Mouse (Mus musculus) midbrain, postnatal 0 days (tissue): ENCODE results near the gene Btf3l4. TPM values are rescaled to one million over a fixed set of nuclear protein-coding genes. Genes with fewer than 3 reads are reported as not detected.

ENCODE experiments used
- ATAC-seq: fragments of 200-750 bp; cut with Nextera tagmentation; 2 replicates; pipeline ENCODE4 v1.8.0; 2017; ENCODE audit warnings: moderate number of reproducible peaks, mild to moderate bottlenecking, moderate TSS enrichment, moderate library complexity; ENCODE audit not compliant: low FRiP score
- DNase-seq: peaks from one replicate; pipeline ENCODE4 v3.0.0-alpha.2; 2015; ENCODE audit warnings: low spot score
- H3K27ac ChIP-seq: fragments of 300-500 bp; sonication (generic); 2 replicates; pipeline ENCODE4 v1.5.1; 2014; ENCODE audit warnings: low read depth, mild to moderate bottlenecking, low read length, mixed read lengths
- H3K27me3 ChIP-seq: fragments of 300-500 bp; sonication (generic); 2 replicates; pipeline ENCODE4 v1.6.1; 2014; ENCODE audit warnings: low read length, control low read depth, mixed read lengths; ENCODE audit not compliant: insufficient read depth
- H3K36me3 ChIP-seq: fragments of 300-500 bp; sonication (generic); 2 replicates; pipeline ENCODE4 v1.6.1; 2014; ENCODE audit warnings: low read length, control low read depth, mixed read lengths; ENCODE audit not compliant: insufficient read depth
- H3K4me1 ChIP-seq: fragments of 300-500 bp; sonication (generic); 2 replicates; pipeline ENCODE4 v1.6.1; 2014; ENCODE audit warnings: mild to moderate bottlenecking, control low read depth, antibody characterized with exemption, low read length, mixed read lengths; ENCODE audit not compliant: insufficient read depth
- H3K4me2 ChIP-seq: fragments of 300-500 bp; sonication (generic); 2 replicates; pipeline ENCODE4 v1.6.1; 2014; ENCODE audit warnings: low read depth, mild to moderate bottlenecking, low read length, mixed read lengths; ENCODE audit not compliant: poor library complexity, severe bottlenecking
- H3K4me3 ChIP-seq: fragments of 300-500 bp; sonication (generic); 2 replicates; pipeline ENCODE4 v1.5.1; 2014; ENCODE audit warnings: low read depth, mild to moderate bottlenecking, low read length, moderate library complexity
- H3K9ac ChIP-seq: fragments of 300-500 bp; sonication (generic); replicated peaks from 2 replicates; pipeline ENCODE4 v1.6.1; 2014; ENCODE audit warnings: mild to moderate bottlenecking, low read length, moderate library complexity, mixed read lengths; ENCODE audit not compliant: poor library complexity, severe bottlenecking
- H3K9me3 ChIP-seq: fragments of 300-500 bp; sonication (generic); 2 replicates; pipeline ENCODE4 v1.6.1; 2016; ENCODE audit warnings: low read length, control low read depth
- CTCF ChIP-seq: IDR thresholded peaks from 2 replicates; pipeline ENCODE4 v1.5.1; 2016; ENCODE audit warnings: antibody characterized with exemption, mild to moderate bottlenecking
- WGBS: fragments of 180-500 bp; shearing (Covaris S2); extraction: QIAGEN DNeasy Blood & Tissue Kit; methylation state at CpG from one replicate; pipeline ENCODE4 v1.1.7; 2014; 5-methylcytosine and 5-hydroxymethylcytosine counted together
- polyA plus RNA-seq: library from polyadenylated mRNA; unstranded; fragments of >200 nt; fragmentation: Nextera tagmentation; extraction: Ambion mirVana; gene quantifications from 2 replicates; pipeline ENCODE4 v1.2.1, GENCODE M21; 2015
- total RNA-seq: library from RNA; depleted of rRNA; stranded (reverse); fragments of >200 nt; gene quantifications from 2 replicates; pipeline ENCODE4 v1.2.3, GENCODE M21; 2014

Btf3l4 gene
- total and polyA plus RNA-seq, 2 experiments from 2014 or later = 101 to 164 TPM

- Histone ChIP-seq H3K4me3 (no peak overlapping the region), H3K9me3 (no peaks in the 10 kb centered on the region), H3K36me3 (peaks cover 9% of the 10 kb centered on the region), H3K4me1 (no peaks in the 10 kb centered on the region; the same call in 1 of the 2 replicates), H3K9ac (no peak overlapping the region; the same call in 1 of the 2 replicates), H3K27ac (no peak overlapping the region), H3K4me2 (no peak overlapping the region), H3K27me3 (no peaks in the 10 kb centered on the region)
- 88% methylated on average over 1 of the region's 1 CpGs for WGBS
- ATAC-seq = no peak
- no peak for DNase-seq
- TF ChIP-seq CTCF = no peak
Observed at GRCm38 (mm10) chr4:108830698-108831097, 2.7 kb downstream of the Btf3l4 start.

DNA sequence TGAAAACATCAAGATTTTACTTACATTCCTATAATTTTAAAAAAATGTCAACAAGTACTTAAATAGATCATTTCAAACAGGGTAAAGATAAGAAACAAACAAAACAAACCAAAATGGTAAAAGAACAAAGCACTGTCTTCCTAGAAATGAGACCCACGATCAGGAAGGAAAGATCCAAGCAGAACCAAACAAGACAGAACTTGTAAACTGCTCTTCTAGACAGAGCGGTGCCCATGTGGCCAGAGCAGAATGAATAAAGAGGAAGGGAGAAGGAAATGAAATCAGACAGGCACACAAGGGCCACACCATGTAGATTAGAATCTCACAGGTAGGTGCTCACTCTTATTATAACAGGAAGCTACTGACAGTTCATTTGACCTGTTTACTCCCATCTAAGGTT, 6.8 kb downstream of the Btf3l4 start:
- DNase-seq (no peak), ATAC-seq (no peak)
- no peak overlapping the region for H3K4me2 ChIP-seq
- no peak overlapping the region for H3K9ac ChIP-seq
- no peak for TF ChIP-seq CTCF
- no peak overlapping the region for H3K27ac ChIP-seq
- H3K4me3 ChIP-seq = no peak overlapping the region
- H3K27me3 ChIP-seq = no peaks in the 10 kb centered on the region
- 87% methylated on average over 2 of the region's 2 CpGs for WGBS
- no peaks in the 10 kb centered on the region; the same call in 1 of the 2 replicates for H3K4me1 ChIP-seq
- H3K9me3 ChIP-seq = no peaks in the 10 kb centered on the region
- peaks cover 19% of the 10 kb centered on the region for H3K36me3 ChIP-seq

DNA sequence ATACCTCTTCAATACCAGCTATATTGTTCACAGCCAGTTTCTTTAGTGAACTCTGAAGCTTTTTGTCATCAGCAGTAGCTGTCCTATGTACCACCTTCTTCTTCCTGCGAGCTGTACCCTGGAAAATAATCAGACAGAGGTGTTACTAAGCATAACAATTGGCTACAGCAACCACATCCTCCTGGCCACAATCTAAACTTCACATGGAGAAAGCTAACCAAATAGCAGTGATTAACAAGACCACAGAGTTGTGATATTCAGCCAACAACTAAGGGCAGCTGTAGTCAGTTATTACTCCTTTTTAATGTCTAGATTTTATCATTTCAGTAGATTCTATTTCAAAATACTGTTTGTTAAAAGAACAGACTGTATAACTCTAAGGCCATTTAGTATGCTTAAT, 7.3 kb downstream of the Btf3l4 start:
- H3K9me3 ChIP-seq = no peaks in the 10 kb centered on the region
- H3K27ac ChIP-seq = no peak overlapping the region
- no peak overlapping the region for H3K4me3 ChIP-seq
- H3K4me2 ChIP-seq = no peak overlapping the region
- no peaks in the 10 kb centered on the region for H3K27me3 ChIP-seq
- no peak for DNase-seq
- 81% methylated on average over 1 of the region's 1 CpGs for WGBS
- no peak for ATAC-seq
- TF ChIP-seq CTCF = no peak
- peaks cover 19% of the 10 kb centered on the region for H3K36me3 ChIP-seq
- no peak overlapping the region for H3K9ac ChIP-seq
- H3K4me1 ChIP-seq = no peaks in the 10 kb centered on the region

DNA sequence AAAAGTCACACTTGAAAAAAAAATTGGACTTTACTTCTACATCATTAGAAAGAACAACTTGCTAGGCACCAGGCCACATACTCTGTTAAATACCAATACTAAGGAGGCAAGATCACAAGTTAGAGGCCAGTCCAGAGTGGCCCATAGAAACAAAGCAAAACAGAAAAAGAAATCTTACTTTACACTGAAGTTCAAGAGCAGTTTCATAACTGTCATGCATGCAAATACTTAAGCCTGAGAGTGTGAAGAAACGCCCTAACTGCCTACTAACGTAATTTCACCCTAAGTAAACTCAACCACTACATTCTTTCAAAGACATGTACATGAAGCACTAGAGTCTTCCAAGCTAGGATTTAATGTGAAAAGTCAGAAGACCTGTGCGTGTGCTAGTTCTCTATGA, 7.7 kb downstream of the Btf3l4 start:
- H3K4me1 ChIP-seq = no peaks in the 10 kb centered on the region
- H3K36me3 ChIP-seq = peaks cover 21% of the 10 kb centered on the region
- no peaks in the 10 kb centered on the region for H3K9me3 ChIP-seq
- H3K27ac ChIP-seq = no peak overlapping the region
- no peak for TF ChIP-seq CTCF
- no peak overlapping the region for H3K9ac ChIP-seq
- 96% methylated on average over 3 of the region's 3 CpGs for WGBS
- no peak for ATAC-seq
- no peaks in the 10 kb centered on the region for H3K27me3 ChIP-seq
- no peak overlapping the region for H3K4me3 ChIP-seq
- no peak for DNase-seq
- no peak overlapping the region for H3K4me2 ChIP-seq

- ATAC-seq = no peak
- no peak overlapping the region for H3K9ac ChIP-seq
- TF ChIP-seq CTCF = no peak
Observed at GRCm38 (mm10) chr4:108811550-108811949, 21.9 kb downstream of the Btf3l4 start.

DNA sequence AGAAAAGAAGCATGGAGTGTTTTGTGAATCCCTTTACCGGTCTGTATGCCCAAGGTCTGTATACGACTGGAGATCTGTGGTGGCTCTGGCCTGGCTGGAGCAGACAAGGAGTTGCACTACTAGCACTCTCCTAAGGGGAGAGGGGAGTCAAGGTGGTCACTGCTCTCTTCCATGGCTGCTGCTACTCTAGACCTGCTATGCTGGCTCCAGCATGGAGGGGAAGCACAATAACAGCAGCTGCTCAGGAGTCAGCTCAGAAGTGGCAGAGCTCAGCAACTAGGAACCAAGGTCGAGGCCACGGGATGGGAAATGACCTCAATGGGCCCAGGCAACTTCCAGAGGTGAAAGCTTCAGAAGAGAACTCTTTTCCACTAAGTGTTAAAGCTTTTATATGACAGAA, 22.3 kb downstream of the Btf3l4 start:
- TF ChIP-seq CTCF = no peak

More at GRCm38 (mm10) chr4:108811550-108811949, 21.9 kb downstream of the Btf3l4 start:
- no peak overlapping the region for H3K4me3 ChIP-seq
- no peak overlapping the region for H3K4me2 ChIP-seq
- no peaks in the 10 kb centered on the region for H3K4me1 ChIP-seq
- no peak overlapping the region for H3K27ac ChIP-seq
- 42% methylated on average over 6 of the region's 6 CpGs for WGBS
- no peaks in the 10 kb centered on the region for H3K36me3 ChIP-seq
- H3K27me3 ChIP-seq = no peaks in the 10 kb centered on the region
- no peaks in the 10 kb centered on the region for H3K9me3 ChIP-seq
- DNase-seq = no peak

More for the DNA sequence above, 22.3 kb downstream of the Btf3l4 start:
- H3K4me1 ChIP-seq = no peaks in the 10 kb centered on the region
- 65% methylated on average over 4 of the region's 4 CpGs for WGBS
- H3K36me3 ChIP-seq = no peaks in the 10 kb centered on the region
- DNase-seq = no peak
- no peak overlapping the region for H3K4me3 ChIP-seq
- no peak overlapping the region for H3K4me2 ChIP-seq
- no peak overlapping the region for H3K9ac ChIP-seq
- H3K27me3 ChIP-seq = no peaks in the 10 kb centered on the region
- no peak for ATAC-seq
- no peak overlapping the region for H3K27ac ChIP-seq
- H3K9me3 ChIP-seq = no peaks in the 10 kb centered on the region
